Comparison of ENCODE assay signal across 10 mouse cellular contexts in genomic region chr10:14211926-14212325, GRCm38 (mm10).
DNase-seq lines count a peak whose midpoint lies in the region; ATAC-seq lines count a peak whose summit lies in the region.
"Had no signal": no experiment of that assay in that cellular context is flagged by ENCODE, and none has a peak within 500 bp of the region (broad histone marks: within the 10 kb centered on the region; RNA-seq: fewer than 3 reads in every experiment).

No protein-coding gene starts in this region.

- no peak overlapping the region for H3K4me2 ChIP-seq in midbrain, embryonic 11.5 days
- H3K4me2 ChIP-seq: heart, embryonic 13.5 days; limb, embryonic 15.5 days; neural tube, embryonic 12.5 days had no signal

- H3K4me1 ChIP-seq in midbrain, embryonic 11.5 days (ENCODE audit: control insufficient read depth, insufficient read depth, low read length) = no peaks in the 10 kb centered on the region
- H3K4me1 ChIP-seq: neural tube, embryonic 12.5 days had no signal

- no peaks in the 10 kb centered on the region for H3K9me3 ChIP-seq in midbrain, embryonic 11.5 days (ENCODE audit: control insufficient read depth, low read length)
- H3K9me3 ChIP-seq: limb, embryonic 15.5 days; neural tube, embryonic 12.5 days had no signal

- no peak overlapping the region for H3K9ac ChIP-seq in midbrain, embryonic 11.5 days (ENCODE audit: low read length)
- H3K9ac ChIP-seq: heart, embryonic 13.5 days; limb, embryonic 15.5 days; neural tube, embryonic 12.5 days had no signal

- no peak overlapping the region for H3K4me3 ChIP-seq in midbrain, embryonic 11.5 days (ENCODE audit: low read depth, low read length)
- H3K4me3 ChIP-seq: heart, embryonic 13.5 days; limb, embryonic 15.5 days; neural tube, embryonic 12.5 days had no signal

- 84% methylated on average over 6 of the region's 6 CpGs for WGBS in midbrain, embryonic 11.5 days

- no peak overlapping the region for H3K27ac ChIP-seq in midbrain, embryonic 11.5 days (ENCODE audit: low read depth, low read length)
- H3K27ac ChIP-seq: heart, embryonic 13.5 days; limb, embryonic 15.5 days; neural tube, embryonic 12.5 days had no signal

- H3K36me3 ChIP-seq in midbrain, embryonic 11.5 days (ENCODE audit: control insufficient read depth, insufficient read depth, low read length) = no peaks in the 10 kb centered on the region
- H3K36me3 ChIP-seq: heart, embryonic 13.5 days; limb, embryonic 15.5 days; neural tube, embryonic 12.5 days had no signal

- no peaks in the 10 kb centered on the region for H3K27me3 ChIP-seq in midbrain, embryonic 11.5 days (ENCODE audit: control insufficient read depth, insufficient read depth, low read length)
- H3K27me3 ChIP-seq: heart, embryonic 13.5 days; limb, embryonic 15.5 days; neural tube, embryonic 12.5 days had no signal

- ATAC-seq in monocyte, adult 5-6 weeks (replicated peaks; ENCODE audit: insufficient number of reproducible peaks, low FRiP score, low TSS enrichment, poor library complexity, severe bottlenecking) = no peak
- no peak for ATAC-seq in midbrain, embryonic 11.5 days (ENCODE audit: low FRiP score)

- peak; percentile 73 for DNase-seq in layer of hippocampus, adult 11-12 months (ENCODE audit: low spot score)
- no peak for DNase-seq in layer of hippocampus, adult 9-10 months (ENCODE audit: low spot score)
- DNase-seq in gonadal fat pad, adult 2 months (ENCODE audit: low read depth) = peak; percentile 81
- peak; percentile 66 for DNase-seq in left cerebral cortex, adult 11 months (ENCODE audit: low spot score)
- DNase-seq in right cerebral cortex, postnatal 14 days = peak; percentile 90
- no peak for DNase-seq in midbrain, embryonic 11.5 days (ENCODE audit: low spot score, missing footprints)

Comparison
In these comparisons a context has a peak if more than half of its experiments do, and no peak if none do; other contexts are left out.
1. DNase-seq: peak in layer of hippocampus, adult 11-12 months (single experiment), gonadal fat pad, adult 2 months (single experiment), left cerebral cortex, adult 11 months (single experiment) and right cerebral cortex, postnatal 14 days (single experiment); none in layer of hippocampus, adult 9-10 months (single experiment) and midbrain, embryonic 11.5 days (single experiment).